Mouse (Mus musculus): Measurements from ENCODE around the gene Cyb561d1. TPM values are rescaled to one million over a fixed set of nuclear protein-coding genes. Genes with fewer than 3 reads are reported as not detected.
A peak's percentile ranks its signal among the peaks of the same experiment; 100 is the strongest.
"Not testable (repeated sequence)": the region's sequence is repeated elsewhere in the genome, so short reads cannot be mapped to it uniquely, and the experiment has no call there.

Gene Cyb561d1
- 1.7 TPM in 2 replicates for polyA plus RNA-seq (2016; fragmentation: Nextera tagmentation; extraction: Ambion mirVana)

DNA sequence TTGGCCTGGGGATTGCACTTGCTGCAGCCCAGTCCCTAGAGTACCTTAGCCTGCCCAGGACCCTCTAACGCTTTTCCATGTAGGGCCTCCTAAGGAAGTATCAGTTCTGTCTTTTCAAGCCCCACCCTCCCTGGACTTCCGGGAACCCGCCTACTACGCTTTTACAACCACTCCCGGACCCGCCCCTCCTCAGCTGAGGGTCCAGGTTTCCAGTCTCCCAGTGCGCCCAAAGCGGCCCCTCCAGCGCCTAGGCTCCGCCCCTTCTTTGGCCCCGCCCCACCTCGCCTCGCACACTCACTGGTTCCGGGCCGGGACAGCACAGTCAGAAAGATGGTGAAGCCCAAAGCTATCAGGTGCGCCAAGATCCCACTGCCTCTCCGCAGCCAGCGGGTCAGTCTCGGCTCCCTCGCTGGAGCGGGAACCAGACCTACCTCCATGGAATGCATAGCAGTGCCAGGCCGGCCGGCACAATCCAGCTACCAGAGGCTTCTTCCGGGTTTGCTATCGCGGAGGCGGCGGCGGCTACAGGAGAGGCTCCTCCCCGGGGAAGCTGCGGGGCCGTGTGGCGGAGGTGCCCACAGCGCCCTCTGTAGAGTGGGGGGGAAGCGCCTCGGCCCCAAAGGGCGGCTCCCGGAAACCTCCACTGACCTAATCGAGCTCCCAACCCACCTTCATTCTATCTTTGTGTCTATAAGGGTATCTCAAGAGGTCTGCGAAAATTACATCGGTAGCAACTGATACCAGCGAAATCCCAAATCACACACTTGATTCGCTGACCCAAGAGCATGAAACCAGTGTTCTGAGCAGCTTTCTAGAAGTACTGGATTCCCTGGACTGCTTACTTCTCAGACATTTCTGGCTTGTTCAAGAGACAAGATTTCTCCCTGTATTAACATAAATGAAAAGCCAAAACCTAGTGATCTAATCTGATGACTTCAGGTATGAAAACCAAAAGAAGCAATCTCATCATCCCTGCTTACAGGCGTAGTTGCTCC lies at the start of gene Cyb561d1:
Cyb561d1 (minus strand) TSS at position 884 of the 995 bp plus-strand sequence.
- no peaks in the 10 kb centered on the region for H3K9me3 ChIP-seq
- 3% methylated on average over 44 of the region's 44 CpGs for WGBS
- ATAC-seq (ENCODE audit: insufficient number of reproducible peaks, insufficient read depth, low FRiP score, low TSS enrichment, low read depth), result peak; percentile 88
- H3K4me2 ChIP-seq, result peak within 1 kb of the TSS; percentile 82
- H3K27me3 ChIP-seq, result no peaks in the 10 kb centered on the region
- peak within 1 kb of the TSS; percentile 75 for H3K27ac ChIP-seq
- H3K9ac ChIP-seq (replicated peaks), result peak within 1 kb of the TSS; percentile 58
- H3K4me3 ChIP-seq (replicated peaks), result peak within 1 kb of the TSS; percentile 59
- peaks cover 57% of the 10 kb centered on the region for H3K36me3 ChIP-seq
- peaks cover 37% of the 10 kb centered on the region for H3K4me1 ChIP-seq (replicated peaks)

DNA sequence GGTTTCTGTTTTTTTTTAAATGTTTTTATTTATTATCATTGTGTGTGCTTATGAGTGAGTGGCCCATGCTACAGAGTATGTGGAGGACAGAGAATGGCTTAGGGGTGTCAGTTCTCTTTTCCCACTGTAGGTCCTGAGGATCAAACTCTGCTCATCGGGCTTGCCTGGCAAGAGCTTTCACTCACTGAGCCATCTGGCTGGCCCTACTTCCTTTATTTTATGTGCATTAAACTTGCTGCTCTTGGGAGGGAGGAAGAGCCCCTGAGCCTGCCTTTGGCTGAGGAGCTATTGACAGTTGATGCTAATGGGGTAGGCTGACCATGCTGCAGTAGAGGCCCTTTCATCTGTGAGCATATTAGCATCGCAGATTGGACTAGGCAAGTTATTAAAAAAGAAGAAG lies 45.8 kb upstream of the Cyb561d1 start:
- no peak for ATAC-seq (ENCODE audit: insufficient number of reproducible peaks, insufficient read depth, low FRiP score, low TSS enrichment, low read depth)
- Histone ChIP-seq H3K36me3 (no peaks in the 10 kb centered on the region), H3K9ac (replicated peaks) (no peak overlapping the region), H3K4me2 (no peak overlapping the region), H3K27ac (no peak overlapping the region), H3K9me3 (no peaks in the 10 kb centered on the region), H3K4me1 (replicated peaks) (no peaks in the 10 kb centered on the region), H3K4me3 (replicated peaks) (no peak overlapping the region), H3K27me3 (no peaks in the 10 kb centered on the region)
- WGBS, result 78% methylated on average over 2 of the region's 2 CpGs

DNA sequence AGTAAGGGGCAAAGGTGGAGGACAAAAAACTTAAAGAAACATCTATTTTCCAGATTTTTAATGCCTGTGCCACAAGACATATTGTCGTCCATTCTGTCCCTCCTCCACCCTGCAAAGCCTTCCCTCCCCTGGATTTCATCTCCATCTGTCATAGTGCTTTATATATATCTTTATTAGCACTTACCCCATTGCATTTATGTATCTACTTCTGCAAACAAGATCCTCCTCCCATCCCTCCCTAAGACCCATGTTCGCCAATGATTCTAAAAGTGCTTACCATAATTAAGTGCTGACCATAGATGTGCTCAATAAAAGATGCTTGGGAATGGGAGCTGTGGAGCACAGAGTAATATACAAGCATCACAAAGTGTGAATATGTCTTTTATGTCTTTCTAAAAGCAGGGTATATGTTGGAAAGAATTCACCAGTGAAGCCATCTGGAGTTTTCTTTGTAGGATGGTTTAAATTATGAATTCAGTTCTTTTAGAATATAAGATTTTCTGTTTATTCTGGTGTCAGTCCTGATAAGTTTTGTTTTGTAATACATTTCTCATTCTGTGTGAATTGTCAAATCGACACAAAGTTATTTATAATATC lies 40.3 kb upstream of the Cyb561d1 start:
- Histone ChIP-seq H3K4me2 (no peak overlapping the region), H3K27ac (no peak overlapping the region), H3K9ac (replicated peaks) (no peak overlapping the region), H3K4me3 (replicated peaks) (no peak overlapping the region), H3K9me3 (no peaks in the 10 kb centered on the region; the same call in 1 of the 2 replicates), H3K4me1 (replicated peaks) (no peaks in the 10 kb centered on the region), H3K36me3 (no peaks in the 10 kb centered on the region), H3K27me3 (peaks cover 3% of the 10 kb centered on the region; the same call in 1 of the 2 replicates)
- WGBS, result 85% methylated on average over 3 of the region's 3 CpGs
- ATAC-seq (ENCODE audit: insufficient number of reproducible peaks, insufficient read depth, low FRiP score, low TSS enrichment, low read depth), result no peak

DNA sequence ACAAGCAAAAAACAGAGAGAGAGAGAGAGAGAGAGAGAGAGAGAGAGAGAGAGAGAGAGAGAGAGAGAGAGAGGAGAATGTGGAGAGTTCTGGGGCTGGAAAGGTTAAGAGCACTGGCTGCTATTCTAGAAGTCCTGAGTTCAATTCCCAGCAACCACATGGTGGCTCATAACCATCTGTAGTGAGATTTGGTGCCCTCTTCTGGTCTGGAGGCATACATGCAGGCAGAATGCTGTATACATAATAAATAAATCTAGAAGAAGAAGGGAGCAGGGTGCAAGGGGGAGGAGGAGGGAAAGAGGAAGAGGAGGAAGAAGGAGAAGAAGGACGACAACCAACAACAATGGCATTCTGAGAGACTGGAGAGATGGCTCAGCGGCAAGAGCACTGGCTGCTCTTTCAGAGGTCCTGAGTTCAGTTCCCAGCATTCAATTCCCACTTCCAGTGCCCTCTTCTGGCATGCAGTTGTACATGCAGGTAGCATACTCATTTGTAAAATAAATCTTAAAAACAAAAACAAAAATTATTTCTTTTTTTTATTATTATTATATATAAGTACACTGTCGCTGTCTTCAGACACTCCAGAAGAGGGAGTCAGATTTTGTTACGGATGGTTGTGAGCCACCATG lies 36.6 kb upstream of the Cyb561d1 start:
- H3K4me2 ChIP-seq; H3K4me3 ChIP-seq (replicated peaks); H3K27ac ChIP-seq; H3K27me3 ChIP-seq; H3K4me1 ChIP-seq (replicated peaks); H3K9ac ChIP-seq (replicated peaks); ATAC-seq (ENCODE audit: insufficient number of reproducible peaks, insufficient read depth, low FRiP score, low TSS enrichment, low read depth); H3K9me3 ChIP-seq; H3K36me3 ChIP-seq: not testable (repeated sequence)
- 85% methylated on average over 4 of the region's 4 CpGs for whole genome bisulfite sequencing

DNA sequence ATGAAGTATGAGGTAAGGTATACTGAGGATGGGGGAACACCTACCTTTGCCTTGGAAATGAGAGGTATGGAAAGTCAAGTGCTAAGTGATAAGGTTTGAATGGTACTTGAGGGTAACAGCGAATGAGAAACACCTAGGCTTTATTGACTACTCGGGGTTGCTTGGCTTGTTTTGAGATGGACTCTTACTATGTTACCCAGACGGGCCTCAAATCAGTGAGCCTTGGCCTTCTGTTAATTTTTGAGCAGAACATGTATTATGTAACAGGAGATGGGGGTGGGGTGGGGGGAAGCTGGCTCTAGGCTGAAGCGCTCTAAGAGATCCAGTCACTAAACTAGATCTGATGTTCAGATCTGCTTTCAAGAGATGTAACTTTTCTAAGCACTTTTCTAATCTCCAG lies 30.6 kb upstream of the Cyb561d1 start:
- 88% methylated on average over 4 of the region's 4 CpGs for WGBS

DNA sequence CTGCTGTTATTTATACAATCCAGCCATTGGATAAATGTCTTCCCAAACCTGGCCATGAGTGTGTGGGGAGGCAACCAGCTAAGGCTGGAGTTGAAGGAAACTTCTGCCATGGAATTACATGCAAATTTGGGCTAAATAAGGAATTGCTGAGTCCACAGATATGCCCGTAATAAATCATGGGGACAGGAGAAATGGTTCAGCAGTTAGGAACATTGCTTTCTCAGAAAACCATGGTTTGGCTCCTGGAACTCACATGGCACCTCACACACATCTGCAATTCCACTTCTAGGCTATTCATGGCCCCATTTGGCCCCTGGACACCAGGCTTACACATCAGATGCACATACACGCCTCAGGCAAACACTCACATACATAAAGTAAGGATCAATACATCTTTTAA lies 26.5 kb upstream of the Cyb561d1 start:
- Histone ChIP-seq H3K27me3 (peaks cover 61% of the 10 kb centered on the region), H3K4me2 (peak overlapping the region; percentile 71), H3K9me3 (no peaks in the 10 kb centered on the region), H3K4me1 (replicated peaks) (peaks cover 19% of the 10 kb centered on the region), H3K36me3 (no peaks in the 10 kb centered on the region), H3K9ac (replicated peaks) (no peak overlapping the region), H3K4me3 (replicated peaks) (peak overlapping the region; percentile 48; the same call in 1 of the 2 replicates), H3K27ac (no peak overlapping the region)
- 78% methylated on average over 2 of the region's 2 CpGs for WGBS
- ATAC-seq (ENCODE audit: insufficient number of reproducible peaks, insufficient read depth, low FRiP score, low TSS enrichment, low read depth), result no peak

More for the DNA sequence above, 30.6 kb upstream of the Cyb561d1 start:
- no peak for ATAC-seq (ENCODE audit: insufficient number of reproducible peaks, insufficient read depth, low FRiP score, low TSS enrichment, low read depth)
- Histone ChIP-seq H3K4me1 (replicated peaks) (peaks cover 10% of the 10 kb centered on the region), H3K4me2 (no peak overlapping the region), H3K27me3 (peaks cover 22% of the 10 kb centered on the region), H3K9ac (replicated peaks) (no peak overlapping the region), H3K36me3 (no peaks in the 10 kb centered on the region), H3K9me3 (no peaks in the 10 kb centered on the region), H3K27ac (no peak overlapping the region), H3K4me3 (replicated peaks) (no peak overlapping the region)

DNA sequence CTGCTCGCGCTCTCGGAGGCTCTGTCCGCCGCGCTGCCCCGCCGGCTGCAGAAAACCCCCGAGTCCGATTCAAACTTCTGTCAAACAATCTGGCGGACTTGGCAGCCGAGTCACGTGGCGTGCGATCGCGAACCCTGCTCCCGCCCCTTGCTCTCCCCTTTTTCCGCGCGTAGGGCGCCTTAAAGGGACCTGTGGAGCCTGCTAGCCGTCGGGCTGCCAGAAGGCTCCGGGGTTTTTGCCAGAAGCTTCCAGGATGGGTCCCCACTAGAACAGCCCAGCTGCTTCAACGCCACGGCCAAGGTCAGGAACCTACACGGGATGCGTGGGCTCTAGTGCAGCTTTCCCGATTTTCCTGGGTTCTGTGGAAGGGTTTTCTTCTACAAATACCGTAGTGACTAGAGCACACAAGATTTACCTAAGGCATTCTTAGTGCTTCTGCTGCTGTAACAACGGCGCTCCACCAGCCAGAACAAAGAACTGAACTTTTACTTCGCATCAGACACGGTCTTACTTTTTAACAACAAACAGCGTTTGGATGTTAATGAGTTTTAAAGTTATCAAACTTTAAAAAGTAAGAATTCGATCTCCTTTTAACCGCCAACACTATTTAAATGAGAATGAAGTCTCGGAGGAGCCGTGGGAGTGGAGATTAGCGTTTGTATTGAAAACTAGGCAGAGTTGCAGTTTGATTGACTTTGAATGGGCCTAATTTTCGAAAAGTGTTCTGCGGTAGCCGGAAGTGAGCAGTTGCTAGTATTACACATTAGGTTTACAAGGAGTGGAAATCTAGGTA lies 25.7 kb upstream of the Cyb561d1 start, which contains the start of gene Sypl2:
Sypl2 (minus strand) TSS at position 91 of the 793 bp plus-strand sequence.
- H3K4me2 ChIP-seq, result peak within 1 kb of the TSS; percentile 71
- 4% methylated on average over 44 of the region's 44 CpGs for WGBS
- H3K4me3 ChIP-seq (replicated peaks), result peak within 1 kb of the TSS; percentile 48
- peaks cover 19% of the 10 kb centered on the region for H3K4me1 ChIP-seq (replicated peaks)
- H3K9ac ChIP-seq (replicated peaks), result peak within 1 kb of the TSS; percentile 57
- no peaks in the 10 kb centered on the region for H3K36me3 ChIP-seq
- ATAC-seq (ENCODE audit: insufficient number of reproducible peaks, insufficient read depth, low FRiP score, low TSS enrichment, low read depth), result no peak
- peaks cover 68% of the 10 kb centered on the region for H3K27me3 ChIP-seq
- no peaks in the 10 kb centered on the region for H3K9me3 ChIP-seq
- H3K27ac ChIP-seq, result no peak within 1 kb of the TSS

DNA sequence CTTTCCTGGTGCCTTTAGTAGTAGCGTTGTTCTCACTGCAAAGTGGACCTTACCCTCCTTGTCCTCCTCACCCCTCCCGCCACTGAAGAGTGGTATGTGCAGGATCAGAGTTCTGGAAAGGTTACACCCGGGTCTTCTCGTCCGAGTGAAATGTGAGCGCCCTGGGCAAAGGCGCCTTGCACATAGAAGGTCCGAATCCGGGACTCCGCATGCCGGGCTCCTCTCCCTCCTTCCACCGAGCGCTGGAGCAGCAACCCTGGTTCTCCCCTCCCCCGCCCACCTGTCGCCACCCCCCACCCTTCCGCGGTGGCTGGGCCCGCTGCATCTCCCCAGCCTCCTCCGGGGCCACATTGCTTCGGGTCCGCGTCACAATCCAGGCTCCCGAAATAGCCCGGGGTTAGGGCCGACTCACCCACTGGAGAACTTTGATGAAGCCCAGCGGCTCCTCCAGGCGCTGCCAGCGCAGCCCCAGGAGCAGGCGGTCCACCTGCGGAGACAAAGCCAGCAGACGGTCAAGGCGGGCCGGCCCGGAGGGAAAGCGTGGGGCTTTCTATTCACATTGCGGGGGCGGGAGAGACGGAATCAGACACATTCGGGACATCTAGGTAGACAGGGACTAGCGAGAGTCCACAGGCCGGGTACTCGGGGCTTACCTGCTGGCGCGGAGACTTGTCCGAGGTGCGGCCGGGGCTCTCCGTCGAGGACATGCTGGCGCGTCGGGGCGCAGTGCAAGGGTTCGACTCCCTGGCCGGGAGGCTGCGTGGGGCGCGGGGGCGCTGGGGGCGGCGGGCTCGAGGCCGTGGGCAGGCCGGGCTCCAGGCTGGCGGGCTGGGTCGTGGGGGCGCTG lies 24.9 kb upstream of the Cyb561d1 start:
- Histone ChIP-seq H3K4me2 (peak overlapping the region; percentile 71), H3K4me3 (replicated peaks) (peak overlapping the region; percentile 48), H3K27me3 (peaks cover 76% of the 10 kb centered on the region), H3K9ac (replicated peaks) (peak overlapping the region; percentile 57), H3K4me1 (replicated peaks) (peaks cover 19% of the 10 kb centered on the region), H3K36me3 (no peaks in the 10 kb centered on the region), H3K27ac (no peak overlapping the region), H3K9me3 (no peaks in the 10 kb centered on the region)
- ATAC-seq (ENCODE audit: insufficient number of reproducible peaks, insufficient read depth, low FRiP score, low TSS enrichment, low read depth), result no peak; the same call in 1 of the 2 replicates
- WGBS, result 3% methylated on average over 57 of the region's 67 CpGs

DNA sequence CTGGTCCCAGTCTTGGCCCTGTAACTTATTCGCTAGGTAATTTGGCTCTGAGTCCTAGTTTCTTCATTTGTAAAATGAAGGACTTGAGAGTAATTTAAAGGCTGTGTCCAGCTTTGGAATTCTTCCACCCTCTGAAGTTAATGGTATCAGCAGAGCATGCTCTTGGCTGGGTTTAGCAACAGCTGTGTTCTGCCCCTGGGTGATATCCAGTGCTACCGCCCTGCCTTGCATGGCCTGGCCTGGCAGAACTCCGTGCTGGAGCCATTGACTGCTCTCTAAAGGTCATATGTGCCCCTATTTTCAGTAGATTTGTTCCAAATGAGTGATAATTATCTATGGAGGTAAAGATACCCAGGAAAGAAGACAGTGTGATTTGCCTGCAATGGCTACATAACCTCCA lies 19.6 kb upstream of the Cyb561d1 start:
- Histone ChIP-seq H3K9me3 (no peaks in the 10 kb centered on the region), H3K4me2 (no peak overlapping the region), H3K36me3 (no peaks in the 10 kb centered on the region), H3K4me3 (replicated peaks) (no peak overlapping the region), H3K27ac (no peak overlapping the region), H3K27me3 (peaks cover 48% of the 10 kb centered on the region), H3K4me1 (replicated peaks) (no peaks in the 10 kb centered on the region), H3K9ac (replicated peaks) (no peak overlapping the region)
- ATAC-seq (ENCODE audit: insufficient number of reproducible peaks, insufficient read depth, low FRiP score, low TSS enrichment, low read depth), result no peak
- WGBS, result 82% methylated on average over 3 of the region's 3 CpGs

DNA sequence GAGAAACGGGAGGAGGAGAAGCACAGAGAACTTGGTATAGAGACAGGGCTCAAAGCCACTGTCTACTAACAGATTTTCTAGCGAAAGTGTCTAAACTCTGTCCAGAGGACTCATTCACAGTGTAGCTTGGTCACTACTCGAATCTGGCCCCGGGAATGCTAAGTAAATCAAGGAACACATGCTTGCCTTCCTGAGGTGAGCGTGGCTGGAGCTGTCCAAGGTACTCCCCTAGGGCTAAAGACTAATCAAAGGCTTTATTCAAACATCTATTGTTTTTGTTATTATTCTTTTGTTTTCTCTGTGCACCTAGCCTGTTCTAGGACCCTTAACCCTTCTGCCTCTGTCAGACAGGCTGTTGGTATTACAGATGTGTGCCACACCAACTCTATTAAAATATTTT lies 13.7 kb upstream of the Cyb561d1 start:
- no peaks in the 10 kb centered on the region for H3K9me3 ChIP-seq
- H3K4me3 ChIP-seq (replicated peaks), result no peak overlapping the region
- H3K27ac ChIP-seq, result no peak overlapping the region
- no peak overlapping the region for H3K9ac ChIP-seq (replicated peaks)
- ATAC-seq (ENCODE audit: insufficient number of reproducible peaks, insufficient read depth, low FRiP score, low TSS enrichment, low read depth), result no peak
- WGBS, result 15% methylated on average over 5 of the region's 5 CpGs
- H3K4me2 ChIP-seq, result no peak overlapping the region
- no peaks in the 10 kb centered on the region for H3K36me3 ChIP-seq
- H3K27me3 ChIP-seq, result peaks cover 8% of the 10 kb centered on the region; the same call in 1 of the 2 replicates
- 0 out of 2 replicates have a peak, but pooled peaks cover 5% of the 10 kb centered on the region for H3K4me1 ChIP-seq (replicated peaks)

Data from limb, embryonic 12.5 days (tissue).